Mouse (Mus musculus) mammary gland, adult 2 months (tissue): ENCODE measurements around the gene Adal. TPM values are rescaled to one million over a fixed set of nuclear protein-coding genes. Genes with fewer than 3 reads are reported as not detected.

ENCODE experiments used
- polyA plus RNA-seq: library from polyadenylated mRNA; depleted of rRNA; stranded (reverse); fragments of >200 nt; gene quantifications from 2 replicates; pipeline ENCODE4 v1.2.3, GENCODE M21; 2012; ENCODE audit warnings: low replicate concordance; rRNA removed

Adal gene
- polyA plus RNA-seq: 3.2 and 6.8 TPM in 2 replicates

DNA sequence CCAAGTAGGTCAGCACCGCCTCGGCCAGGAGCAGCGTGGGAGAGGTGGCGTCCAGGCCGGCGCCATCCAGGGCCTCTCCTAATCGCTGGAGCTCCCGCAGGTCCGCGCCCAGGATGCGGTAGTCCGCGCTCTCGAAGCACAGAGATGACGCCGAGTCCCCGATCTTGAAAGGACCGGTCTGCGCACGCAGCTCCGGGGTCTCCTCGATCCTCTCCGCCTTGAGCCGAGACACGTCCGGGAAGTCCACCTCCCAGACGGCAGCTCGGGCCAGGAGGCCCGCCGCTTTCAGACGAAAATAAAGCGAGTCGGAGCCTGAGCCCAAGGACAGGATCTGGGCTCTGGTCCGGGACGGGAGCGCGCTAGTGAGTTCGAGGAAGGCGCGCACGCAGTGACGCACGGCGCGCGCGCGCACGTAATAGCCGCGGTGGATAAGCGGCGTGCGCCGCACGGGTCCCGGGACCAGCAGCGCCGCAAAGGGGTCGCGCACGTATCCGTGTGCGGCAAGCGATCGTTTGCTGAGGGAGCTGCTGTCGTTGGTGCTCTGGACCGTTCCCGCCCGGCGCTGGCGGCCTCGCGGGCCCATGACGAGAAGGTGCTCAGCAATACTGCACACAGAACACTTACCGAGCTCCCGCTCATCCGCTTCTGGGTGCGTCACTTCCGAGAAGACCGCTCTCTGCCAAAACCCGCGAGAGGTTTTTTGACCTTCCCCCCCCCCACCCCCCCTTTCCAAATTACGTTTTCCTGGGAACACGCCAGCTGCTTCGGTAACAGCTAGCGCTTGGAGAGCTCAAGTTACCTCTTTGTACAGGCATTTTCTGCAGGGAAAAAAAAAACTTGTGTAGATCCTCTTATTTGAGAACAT, at the start of gene Adal, which contains the start of gene Lcmt2:
TSS of gene Adal (plus strand) at position 411 of the 865 bp plus-strand sequence.
TSS of gene Lcmt2 (minus strand) at position 636 of the 865 bp plus-strand sequence.

GRCm38 (mm10) chr2:121109695-121110094, 30.5 kb upstream of the Adal start, which contains the start of gene Tgm7:
Tgm7 (minus strand) TSS chr2:121109795.

DNA sequence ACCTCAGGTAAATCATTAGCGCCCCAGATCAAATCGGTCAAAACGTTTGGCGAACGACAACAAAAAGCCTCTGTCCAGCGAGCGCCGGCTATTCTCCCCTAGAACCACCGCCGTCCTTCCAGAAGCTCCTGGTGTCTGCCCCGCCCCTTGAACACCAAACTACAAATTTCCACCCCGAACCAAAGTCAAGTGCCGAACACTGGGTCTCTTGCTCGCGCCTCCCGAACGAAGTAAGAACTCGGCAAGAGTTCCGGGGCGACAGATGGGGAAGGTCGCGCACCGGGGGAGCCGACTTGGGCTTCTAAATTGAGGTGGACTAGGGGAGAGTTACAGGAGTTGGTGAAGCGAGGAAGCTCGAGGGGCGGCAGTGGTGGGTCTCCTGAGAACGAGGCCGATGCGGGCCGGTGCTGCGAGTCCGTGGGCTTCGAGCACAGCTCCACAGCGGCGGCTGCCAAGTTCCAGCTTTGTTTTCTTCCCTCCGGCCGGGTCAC, 30.3 kb downstream of the Adal start, which contains the start of gene Tubgcp4:
TSS of gene Tubgcp4 (plus strand) at position 174 of the 491 bp plus-strand sequence.

GRCm38 (mm10) chr2:121170980-121171742, 30.9 kb downstream of the Adal start, which contains the start of gene Zscan29:
Zscan29 (minus strand) TSS chr2:121171125.

Other genes starting within 250 kb of the Adal start
- gene Ubr1, start 169.7 kb upstream of the Adal start, polyA plus RNA-seq: 26.8 and 39.5 TPM in 2 replicates
- gene Tmem62, start 163.4 kb upstream of the Adal start, polyA plus RNA-seq: 6.0 and 11.9 TPM in 2 replicates
- 18.3 and 30.3 TPM in 2 replicates for gene Ccndbp1, start 132.0 kb upstream of the Adal start, polyA plus RNA-seq
- gene Epb42, start 103.4 kb upstream of the Adal start, polyA plus RNA-seq: not detected in 2 replicates
- 1.0 TPM in 1 of 2 replicates, not detected in the other for gene Tgm5, start 54.6 kb upstream of the Adal start, polyA plus RNA-seq
- 0.23 TPM in 1 of 2 replicates, not detected in the other for gene Tgm7, start 30.6 kb upstream of the Adal start, polyA plus RNA-seq
- 8.7 and 13.8 TPM in 2 replicates for gene Lcmt2, start 225 bp downstream of the Adal start, polyA plus RNA-seq
- gene Tubgcp4, start 30.2 kb downstream of the Adal start, polyA plus RNA-seq: 38.3 and 50.0 TPM in 2 replicates
- gene Zscan29, start 30.7 kb downstream of the Adal start, polyA plus RNA-seq: 2.9 and 3.3 TPM in 2 replicates
- 21.3 and 28.9 TPM in 2 replicates for gene Trp53bp1, start 131.0 kb downstream of the Adal start, polyA plus RNA-seq
- 3.4 and 5.7 TPM in 2 replicates for gene Map1a, start 149.2 kb downstream of the Adal start, polyA plus RNA-seq
- gene Ppip5k1, start 215.0 kb downstream of the Adal start, polyA plus RNA-seq: 60.3 and 74.7 TPM in 2 replicates
- 11.3 and 12.9 TPM in 2 replicates for gene Ckmt1, start 217.3 kb downstream of the Adal start, polyA plus RNA-seq
- 0.13 and 0.17 TPM in 2 replicates for gene Strc, start 246.7 kb downstream of the Adal start, polyA plus RNA-seq